Mouse (Mus musculus): Measurements from ENCODE around the gene Gm20388.

Gm20388 gene

DNA sequence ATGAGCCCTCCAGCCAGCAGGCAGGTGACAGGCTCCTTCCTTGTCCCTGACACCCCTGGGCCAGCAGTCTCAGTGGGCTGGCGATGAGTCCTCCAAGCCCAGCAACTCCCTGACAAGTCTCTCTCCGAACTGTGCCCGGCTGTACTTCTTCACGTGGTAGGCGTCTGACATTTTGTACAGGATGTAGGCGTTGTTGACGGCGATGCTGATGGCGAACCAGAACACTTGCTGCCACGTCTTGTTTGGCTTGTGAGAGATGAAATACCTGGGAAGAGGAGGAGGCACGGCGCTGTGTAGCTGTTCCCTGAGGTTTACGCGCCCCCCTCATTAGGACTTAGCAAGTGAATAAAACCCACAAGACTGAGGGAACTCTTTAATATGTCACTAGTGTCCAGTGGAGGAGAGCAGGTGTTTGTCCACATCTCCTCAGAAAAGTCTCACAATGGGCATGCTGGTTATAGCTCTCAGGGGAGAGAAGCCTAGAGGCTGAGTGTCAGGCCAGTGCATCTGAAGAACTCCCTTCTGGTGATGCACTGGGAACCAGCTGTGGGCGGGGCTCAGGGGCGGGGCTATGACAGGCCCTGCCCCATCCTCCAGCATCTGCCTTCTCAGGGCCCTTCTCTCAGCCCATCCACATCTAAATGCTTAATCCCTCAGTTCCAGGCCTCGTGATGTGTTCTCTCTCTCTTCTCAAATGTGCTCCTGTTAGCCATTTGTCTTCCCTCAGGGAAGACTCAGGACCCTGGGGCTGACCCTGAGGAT lies 4460.0 kb downstream of the Gm20388 start:
- no peak for DNase-seq (ENCODE audit: low spot score)

DNA sequence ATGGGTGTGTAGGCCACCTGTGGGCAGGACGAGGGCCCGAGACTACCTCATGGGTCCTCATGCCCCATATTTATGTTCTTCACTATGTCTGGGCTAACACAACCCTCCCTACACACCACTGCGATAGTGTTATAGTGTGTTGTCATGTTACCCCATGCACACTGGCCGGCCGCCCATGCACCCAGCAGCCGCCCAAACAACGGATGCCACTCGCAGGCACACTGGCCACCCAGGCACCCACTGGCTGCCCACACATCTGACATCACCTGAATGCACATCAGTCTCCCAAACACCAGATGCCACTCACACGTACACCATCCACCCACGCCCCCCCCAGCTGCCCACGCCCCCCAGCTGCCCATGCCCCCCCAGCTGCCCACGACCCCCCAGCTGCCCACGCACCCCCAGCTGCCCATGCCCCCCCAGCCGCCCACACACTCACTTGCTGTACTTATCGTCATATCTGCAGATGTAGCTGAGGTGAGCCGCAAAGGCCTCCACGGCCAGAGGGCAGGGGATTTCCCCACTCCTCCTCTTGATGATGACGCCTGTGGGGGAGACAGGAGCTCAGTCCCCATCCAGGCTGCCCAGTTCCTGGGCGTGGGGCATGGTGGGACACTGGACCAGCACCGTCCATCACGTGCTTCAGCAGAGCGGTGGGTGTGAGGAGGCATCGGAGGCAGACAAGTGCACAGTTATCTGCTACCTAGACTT lies 4460.9 kb downstream of the Gm20388 start:
- DNase-seq (ENCODE audit: low spot score): no peak

DNA sequence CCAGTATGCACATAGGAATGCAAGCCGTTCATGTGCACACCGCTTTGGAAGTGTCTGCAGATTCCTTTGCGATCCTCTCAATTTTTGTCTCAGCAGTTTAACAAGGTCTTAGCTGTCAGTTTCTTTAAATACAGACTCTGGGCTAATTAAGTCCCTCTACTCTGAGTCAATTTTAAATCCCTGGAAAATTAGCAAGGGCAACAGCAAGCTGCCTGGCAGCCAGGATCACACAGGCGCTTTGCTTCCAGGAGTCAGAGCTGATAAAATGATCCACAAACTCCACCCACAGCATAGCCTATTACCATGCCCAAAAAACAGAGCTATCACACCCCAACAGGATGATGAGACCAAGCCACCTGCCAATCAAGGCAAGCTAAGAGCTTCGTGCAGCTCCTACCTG lies 4463.1 kb downstream of the Gm20388 start:
- DNase-seq (ENCODE audit: low spot score): no peak

GRCm38 (mm10) chr8:124375168-124375567 lies 4464.5 kb downstream of the Gm20388 start:
- no peak for DNase-seq (ENCODE audit: low spot score)

GRCm38 (mm10) chr8:124375727-124376126 lies 4465.1 kb downstream of the Gm20388 start:
- no peak for DNase-seq (ENCODE audit: low spot score)

- DNase-seq (ENCODE audit: low spot score): no peak
These were observed 4465.8 kb downstream of the Gm20388 start for GRCm38 (mm10) chr8:124376406-124376805.

GRCm38 (mm10) chr8:124379289-124379688 lies 4468.6 kb downstream of the Gm20388 start:
- DNase-seq (ENCODE audit: low spot score): no peak

GRCm38 (mm10) chr8:124382235-124382634 lies 4471.6 kb downstream of the Gm20388 start:
- no peak for DNase-seq (ENCODE audit: low spot score)

DNA sequence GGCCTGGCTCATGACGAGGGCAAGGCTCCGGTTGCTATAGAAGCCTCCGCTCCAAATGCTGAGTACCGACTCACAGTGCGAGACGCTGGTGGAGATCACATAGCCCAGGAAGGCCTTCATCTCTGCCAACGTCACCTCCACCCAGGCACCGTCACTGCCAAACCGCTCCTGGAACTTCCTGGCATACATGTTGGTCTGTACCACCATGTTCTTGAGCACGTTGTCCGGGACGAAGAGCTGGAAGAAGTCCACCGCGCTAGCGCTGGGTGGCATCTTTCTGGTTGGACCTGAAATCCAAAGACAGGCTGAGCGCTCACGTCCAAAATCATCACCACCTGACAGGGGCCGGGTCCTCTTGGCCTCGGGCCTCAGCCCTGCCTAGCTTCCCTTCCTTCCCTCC lies 4473.7 kb downstream of the Gm20388 start:
- DNase-seq (ENCODE audit: low spot score): no peak

DNA sequence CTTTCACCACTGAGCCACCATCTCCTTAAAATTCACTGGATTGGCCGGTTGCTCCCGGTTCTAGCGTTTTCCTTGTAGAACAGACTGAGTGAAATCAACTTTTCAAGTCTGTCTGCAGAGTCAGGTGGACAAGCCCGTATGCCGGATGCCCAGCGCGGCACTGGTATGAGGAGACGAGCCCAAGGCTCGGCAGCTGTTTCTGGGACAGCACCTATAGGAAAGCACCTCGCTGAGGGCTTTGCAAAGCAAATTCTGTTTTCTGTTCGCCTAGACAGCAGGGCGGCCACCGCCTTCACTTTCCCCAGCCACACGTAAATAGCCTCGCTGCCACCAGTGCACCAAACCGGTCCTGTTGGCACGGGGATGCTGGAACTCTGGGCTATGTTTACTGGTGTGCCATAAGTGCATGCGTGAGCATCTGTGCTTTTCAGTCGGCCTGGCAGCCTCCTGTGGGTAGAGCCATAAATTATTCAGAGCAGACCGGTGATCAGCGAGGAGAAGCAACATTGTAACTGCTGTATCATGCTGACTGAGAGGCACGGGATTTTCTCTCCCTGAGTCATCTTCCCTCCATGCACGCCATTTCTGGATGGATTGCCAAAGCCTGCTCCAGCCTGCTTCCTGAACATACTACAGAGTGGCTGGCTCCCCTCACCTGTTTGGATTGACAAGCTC lies 4475.7 kb downstream of the Gm20388 start:
- peak; percentile 9 for DNase-seq (ENCODE audit: low spot score)

- no peak for DNase-seq (ENCODE audit: low spot score)
These were observed 4478.9 kb downstream of the Gm20388 start for GRCm38 (mm10) chr8:124389495-124389894.

DNA sequence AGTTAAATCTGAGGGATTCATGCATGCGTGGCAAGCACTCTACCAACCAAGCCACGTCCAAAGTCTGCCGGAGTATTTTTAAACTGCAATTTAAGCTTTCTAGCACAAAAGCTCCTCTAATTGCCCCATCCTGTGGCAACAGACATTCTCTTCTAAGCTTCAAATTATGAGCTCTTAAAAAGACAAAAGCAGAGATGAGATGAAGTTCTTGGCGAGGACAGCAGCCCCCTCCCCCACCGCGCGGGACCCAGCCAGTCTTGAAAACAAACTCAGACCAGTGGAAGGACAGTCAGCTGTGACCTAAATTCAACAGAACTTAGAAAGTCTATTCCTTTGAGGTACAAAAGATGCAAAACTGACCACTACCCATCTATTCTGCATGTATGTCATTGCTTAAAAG lies 4480.6 kb downstream of the Gm20388 start:
- DNase-seq (ENCODE audit: low spot score): no peak

DNA sequence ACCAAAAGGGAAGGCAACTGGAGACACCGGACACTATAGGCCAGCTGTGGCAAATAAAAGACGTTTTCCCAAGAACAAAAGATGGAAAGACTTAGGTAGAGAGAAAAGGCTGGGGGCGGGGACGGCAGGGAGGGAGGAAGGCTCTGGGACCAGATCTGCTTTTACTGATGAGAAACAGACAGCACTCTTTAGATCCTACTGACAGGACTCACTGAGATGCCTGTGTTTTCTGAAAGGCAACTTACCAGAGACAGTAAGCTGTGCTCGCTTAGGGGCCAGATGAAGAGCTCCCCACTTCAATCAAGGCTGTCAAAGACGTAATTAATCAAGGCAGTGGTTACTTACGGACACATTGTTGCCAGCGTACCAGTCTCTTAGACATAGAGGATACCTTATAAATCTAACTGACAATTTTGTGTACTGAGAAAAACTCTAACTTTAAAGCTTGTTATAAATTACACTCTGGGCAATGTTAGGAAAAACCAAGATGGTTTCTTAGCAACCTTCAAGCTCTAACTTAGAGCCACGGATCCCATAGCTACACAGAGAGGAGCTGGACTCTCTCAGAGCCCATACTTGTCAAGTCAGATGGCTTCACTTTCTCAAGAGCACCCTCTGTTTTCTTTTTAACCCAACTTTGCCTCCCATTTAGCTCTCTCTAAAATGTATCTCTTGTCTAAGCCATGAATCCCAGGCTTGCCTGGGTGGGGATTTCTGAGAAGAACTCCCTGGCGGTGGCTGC lies 4481.8 kb downstream of the Gm20388 start:
- DNase-seq (ENCODE audit: low spot score): peak; percentile 20

DNA sequence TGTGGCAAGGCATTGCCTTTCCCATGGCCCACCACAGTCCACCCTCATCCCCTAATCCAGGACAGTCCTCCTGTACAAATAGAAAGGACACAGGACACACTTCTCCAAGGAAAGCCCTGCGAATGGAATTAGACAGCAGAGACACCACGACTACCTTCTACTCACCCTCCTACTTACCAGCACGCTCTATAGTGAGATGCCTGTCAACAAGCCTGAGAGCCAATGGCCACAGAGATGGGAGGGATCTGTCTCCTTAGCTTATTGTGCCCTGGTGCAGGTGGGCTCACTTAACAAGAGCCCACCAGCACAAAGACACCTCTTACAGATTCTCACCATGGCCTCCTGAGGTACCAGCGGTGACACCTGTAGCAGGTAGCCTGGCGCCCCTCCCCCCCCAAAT lies 4482.4 kb downstream of the Gm20388 start:
- DNase-seq (ENCODE audit: low spot score): no peak

- DNase-seq (ENCODE audit: low spot score): no peak
These were observed 4483.3 kb downstream of the Gm20388 start for GRCm38 (mm10) chr8:124393927-124394326.

- no peak for DNase-seq (ENCODE audit: low spot score)
These were observed 4484.3 kb downstream of the Gm20388 start for GRCm38 (mm10) chr8:124394951-124395350.
